Mouse (Mus musculus): Measurements from ENCODE around the gene Irak2. TPM values are rescaled to one million over a fixed set of nuclear protein-coding genes. Genes with fewer than 3 reads are reported as not detected.

The Irak2 gene
- total RNA-seq, 1 experiment from 2014 or later = 30.8 TPM

- no peak for ATAC-seq (replicated peaks in 1 of 2; ENCODE audit: insufficient read depth in 1 of 2, low FRiP score in 2 of 2, low TSS enrichment in 1 of 2, low read depth in 1 of 2, poor library complexity in 2 of 2, severe bottlenecking in 2 of 2)
Observed at GRCm38 (mm10) chr6:113624989-113625770, 13.1 kb upstream of the Irak2 start.

- no peak for ATAC-seq (replicated peaks in 1 of 2; ENCODE audit: insufficient read depth in 1 of 2, low FRiP score in 2 of 2, low TSS enrichment in 1 of 2, low read depth in 1 of 2, poor library complexity in 2 of 2, severe bottlenecking in 2 of 2)
Observed at GRCm38 (mm10) chr6:113630322-113630721, 7.9 kb upstream of the Irak2 start.

GRCm38 (mm10) chr6:113632863-113633262, 5.4 kb upstream of the Irak2 start:
- no peak; a peak in 1 of 4 replicates for ATAC-seq (replicated peaks in 1 of 2; ENCODE audit: insufficient read depth in 1 of 2, low FRiP score in 2 of 2, low TSS enrichment in 1 of 2, low read depth in 1 of 2, poor library complexity in 2 of 2, severe bottlenecking in 2 of 2)

GRCm38 (mm10) chr6:113639201-113639600, 934 bp downstream of the Irak2 start:
- no peak for ATAC-seq (replicated peaks in 1 of 2; ENCODE audit: insufficient read depth in 1 of 2, low FRiP score in 2 of 2, low TSS enrichment in 1 of 2, low read depth in 1 of 2, poor library complexity in 2 of 2, severe bottlenecking in 2 of 2)

GRCm38 (mm10) chr6:113642605-113643004, 4.3 kb downstream of the Irak2 start:
- no peak for ATAC-seq (replicated peaks in 1 of 2; ENCODE audit: insufficient read depth in 1 of 2, low FRiP score in 2 of 2, low TSS enrichment in 1 of 2, low read depth in 1 of 2, poor library complexity in 2 of 2, severe bottlenecking in 2 of 2)

- no peak for ATAC-seq (replicated peaks in 1 of 2; ENCODE audit: insufficient read depth in 1 of 2, low FRiP score in 2 of 2, low TSS enrichment in 1 of 2, low read depth in 1 of 2, poor library complexity in 2 of 2, severe bottlenecking in 2 of 2)
Observed at GRCm38 (mm10) chr6:113643021-113643420, 4.8 kb downstream of the Irak2 start.

GRCm38 (mm10) chr6:113643967-113644366, 5.7 kb downstream of the Irak2 start:
- ATAC-seq (replicated peaks in 1 of 2; ENCODE audit: insufficient read depth in 1 of 2, low FRiP score in 2 of 2, low TSS enrichment in 1 of 2, low read depth in 1 of 2, poor library complexity in 2 of 2, severe bottlenecking in 2 of 2) = no peak

GRCm38 (mm10) chr6:113644808-113645207, 6.5 kb downstream of the Irak2 start:
- ATAC-seq (replicated peaks in 1 of 2; ENCODE audit: insufficient read depth in 1 of 2, low FRiP score in 2 of 2, low TSS enrichment in 1 of 2, low read depth in 1 of 2, poor library complexity in 2 of 2, severe bottlenecking in 2 of 2) = peak; percentile 51 to 69; a peak in 3 of 4 replicates

- peak; percentile 23 to 31 for ATAC-seq (replicated peaks in 1 of 2; ENCODE audit: insufficient read depth in 1 of 2, low FRiP score in 2 of 2, low TSS enrichment in 1 of 2, low read depth in 1 of 2, poor library complexity in 2 of 2, severe bottlenecking in 2 of 2)
Observed at GRCm38 (mm10) chr6:113649346-113650196, 11.3 kb downstream of the Irak2 start.

- ATAC-seq (replicated peaks in 1 of 2; ENCODE audit: insufficient read depth in 1 of 2, low FRiP score in 2 of 2, low TSS enrichment in 1 of 2, low read depth in 1 of 2, poor library complexity in 2 of 2, severe bottlenecking in 2 of 2) = peak; percentile 51 to 66
Observed at GRCm38 (mm10) chr6:113650197-113650640, 12.0 kb downstream of the Irak2 start.

GRCm38 (mm10) chr6:113651626-113652025, 13.4 kb downstream of the Irak2 start:
- ATAC-seq (replicated peaks in 1 of 2; ENCODE audit: insufficient read depth in 1 of 2, low FRiP score in 2 of 2, low TSS enrichment in 1 of 2, low read depth in 1 of 2, poor library complexity in 2 of 2, severe bottlenecking in 2 of 2) = no peak

- no peak for ATAC-seq (replicated peaks in 1 of 2; ENCODE audit: insufficient read depth in 1 of 2, low FRiP score in 2 of 2, low TSS enrichment in 1 of 2, low read depth in 1 of 2, poor library complexity in 2 of 2, severe bottlenecking in 2 of 2)
Observed at GRCm38 (mm10) chr6:113653551-113653950, 15.3 kb downstream of the Irak2 start.

- ATAC-seq (replicated peaks in 1 of 2; ENCODE audit: insufficient read depth in 1 of 2, low FRiP score in 2 of 2, low TSS enrichment in 1 of 2, low read depth in 1 of 2, poor library complexity in 2 of 2, severe bottlenecking in 2 of 2) = peak; percentile 39 to 44; a peak in 3 of 4 replicates
Observed at GRCm38 (mm10) chr6:113654102-113654501, 15.8 kb downstream of the Irak2 start.

GRCm38 (mm10) chr6:113654753-113655397, 16.6 kb downstream of the Irak2 start:
- ATAC-seq (replicated peaks in 1 of 2; ENCODE audit: insufficient read depth in 1 of 2, low FRiP score in 2 of 2, low TSS enrichment in 1 of 2, low read depth in 1 of 2, poor library complexity in 2 of 2, severe bottlenecking in 2 of 2) = peak; percentile 49 to 58

GRCm38 (mm10) chr6:113655475-113655874, 17.2 kb downstream of the Irak2 start:
- ATAC-seq (replicated peaks in 1 of 2; ENCODE audit: insufficient read depth in 1 of 2, low FRiP score in 2 of 2, low TSS enrichment in 1 of 2, low read depth in 1 of 2, poor library complexity in 2 of 2, severe bottlenecking in 2 of 2) = no peak

GRCm38 (mm10) chr6:113656847-113657246, 18.6 kb downstream of the Irak2 start:
- ATAC-seq (replicated peaks in 1 of 2; ENCODE audit: insufficient read depth in 1 of 2, low FRiP score in 2 of 2, low TSS enrichment in 1 of 2, low read depth in 1 of 2, poor library complexity in 2 of 2, severe bottlenecking in 2 of 2) = no peak

GRCm38 (mm10) chr6:113658226-113658625, 20.0 kb downstream of the Irak2 start:
- 0 out of 4 replicates have a peak, but pooled peaks have one; percentile 5 to 16 for ATAC-seq (replicated peaks in 1 of 2; ENCODE audit: insufficient read depth in 1 of 2, low FRiP score in 2 of 2, low TSS enrichment in 1 of 2, low read depth in 1 of 2, poor library complexity in 2 of 2, severe bottlenecking in 2 of 2)

Measured in hematopoietic stem cell, adult 5-6 weeks (primary cell).